Mouse (Mus musculus) hindbrain, embryonic 14.5 days (tissue): Measurements from ENCODE around the gene Lbx1. TPM values are rescaled to one million over a fixed set of nuclear protein-coding genes. Genes with fewer than 3 reads are reported as not detected.

Source experiments
- ATAC-seq: fragments of 200-750 bp; cut with Nextera tagmentation; 2 replicates; pipeline ENCODE4 v1.8.0; 2017; ENCODE audit warnings: moderate number of reproducible peaks, mild to moderate bottlenecking, moderate TSS enrichment, moderate library complexity; ENCODE audit not compliant: low FRiP score
- DNase-seq: peaks from one replicate; pipeline ENCODE4 v3.0.0-alpha.2; 2015; ENCODE audit warnings: low spot score
- H3K27ac ChIP-seq: fragments of 300-500 bp; sonication (generic); 2 replicates; pipeline ENCODE4 v1.5.1; 2014; ENCODE audit warnings: mild to moderate bottlenecking, moderate library complexity
- H3K27me3 ChIP-seq: fragments of 300-500 bp; sonication (generic); 2 replicates; pipeline ENCODE4 v1.6.1; 2014; ENCODE audit warnings: mild to moderate bottlenecking, low read length, mixed read lengths; ENCODE audit not compliant: control insufficient read depth, insufficient read depth
- H3K36me3 ChIP-seq: fragments of 300-500 bp; sonication (generic); replicated peaks from 2 replicates; pipeline ENCODE4 v1.6.1; 2014; ENCODE audit not compliant: control insufficient read depth, insufficient read depth
- H3K4me1 ChIP-seq: fragments of 300-500 bp; sonication (generic); replicated peaks from 2 replicates; pipeline ENCODE4 v1.6.1; 2014; ENCODE audit warnings: antibody characterized with exemption, low read length, mixed read lengths; ENCODE audit not compliant: control insufficient read depth, insufficient read depth
- H3K4me2 ChIP-seq: fragments of 300-500 bp; sonication (generic); replicated peaks from 2 replicates; pipeline ENCODE4 v1.6.1; 2014; ENCODE audit warnings: mild to moderate bottlenecking, moderate library complexity
- H3K4me3 ChIP-seq: fragments of 300-500 bp; sonication (generic); replicated peaks from 2 replicates; pipeline ENCODE4 v1.5.1; 2014; ENCODE audit warnings: mild to moderate bottlenecking, low read length
- H3K9ac ChIP-seq: fragments of 300-500 bp; sonication (generic); 2 replicates; pipeline ENCODE4 v1.6.1; 2014
- H3K9me3 ChIP-seq: fragments of 300-500 bp; sonication (generic); 2 replicates; pipeline ENCODE4 v1.6.1; 2016; ENCODE audit warnings: low read length; ENCODE audit not compliant: control insufficient read depth
- WGBS: fragments of 180-500 bp; shearing (Covaris S2); extraction: QIAGEN DNeasy Blood & Tissue Kit; methylation state at CpG from one replicate; pipeline ENCODE4 v1.1.7; 2014; 5-methylcytosine and 5-hydroxymethylcytosine counted together
- polyA plus RNA-seq: library from polyadenylated mRNA; unstranded; fragments of >200 nt; fragmentation: Nextera tagmentation; extraction: Ambion mirVana; gene quantifications from 2 replicates; pipeline ENCODE4 v1.2.1, GENCODE M21; 2014

The Lbx1 gene
- polyA plus RNA-seq, 1 experiment from 2014 or later = 20.4 TPM

DNA sequence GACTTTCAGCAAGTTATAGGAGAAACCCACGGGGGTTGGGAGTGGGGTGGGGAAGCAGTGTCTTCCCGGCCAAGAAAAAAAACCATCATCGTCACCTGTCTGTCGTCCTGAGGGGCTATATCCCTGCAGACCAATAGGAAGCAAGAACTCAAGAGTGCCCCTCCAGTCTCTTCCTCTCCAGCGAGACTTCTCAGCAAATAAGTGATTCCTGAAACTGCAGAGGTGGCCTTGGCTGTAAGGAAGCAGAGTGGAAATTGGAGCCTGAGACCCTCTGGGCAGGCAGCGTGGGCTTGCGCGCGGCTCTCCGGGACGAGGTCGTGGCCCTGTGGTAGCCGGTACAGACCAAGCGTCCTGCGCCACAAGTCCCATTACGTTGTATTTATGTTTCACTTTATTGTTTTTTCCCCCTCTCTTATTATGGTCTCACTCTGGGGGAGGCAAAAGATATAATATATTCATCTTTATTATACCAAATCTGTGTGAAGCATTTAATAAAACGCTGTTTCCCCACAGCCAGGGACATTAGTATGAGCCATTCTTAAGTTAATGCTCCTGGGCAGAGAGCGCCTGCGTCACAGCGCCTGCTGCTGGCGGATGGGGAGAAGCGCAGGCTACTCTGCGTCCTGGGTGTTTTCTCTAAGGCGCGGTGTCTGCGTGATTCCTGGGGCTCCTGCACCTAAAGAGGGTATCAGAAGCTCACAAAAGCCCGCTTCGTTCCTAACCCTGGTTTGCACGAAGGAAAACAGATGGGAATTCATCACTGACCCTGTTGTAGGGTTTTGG is 8.5 kb upstream of the Lbx1 start:
- DNase-seq (peak; percentile 67), ATAC-seq (no peak)
- no peak overlapping the region for H3K27ac ChIP-seq
- no peaks in the 10 kb centered on the region for H3K9me3 ChIP-seq
- WGBS = 3% methylated on average over 29 of the region's 29 CpGs
- no peaks in the 10 kb centered on the region for H3K36me3 ChIP-seq
- no peak overlapping the region for H3K4me3 ChIP-seq
- 0 out of 2 replicates have a peak overlapping the region, but pooled peaks have one; percentile 0 for H3K4me2 ChIP-seq
- H3K4me1 ChIP-seq = no peaks in the 10 kb centered on the region
- H3K27me3 ChIP-seq = peaks cover 66% of the 10 kb centered on the region
- no peak overlapping the region for H3K9ac ChIP-seq

DNA sequence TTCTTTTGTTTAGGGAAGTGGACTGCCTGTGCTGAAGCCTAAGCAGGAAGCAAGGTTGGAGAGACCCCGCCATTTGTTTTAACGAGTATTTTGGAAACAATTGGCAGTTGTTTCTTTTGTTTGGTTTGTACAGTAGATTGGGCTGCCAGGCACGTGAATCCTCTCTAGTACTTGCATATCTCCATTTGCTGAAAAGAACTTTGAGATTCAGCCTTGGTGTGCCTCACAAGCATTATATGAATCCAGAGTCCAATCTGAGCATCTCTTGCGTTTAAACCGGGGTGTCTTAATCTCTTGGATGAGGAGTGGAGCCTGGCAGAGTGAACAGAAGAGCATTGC is 7.6 kb upstream of the Lbx1 start:
- Histone ChIP-seq H3K27ac (no peak overlapping the region), H3K27me3 (peaks cover 75% of the 10 kb centered on the region), H3K9me3 (no peaks in the 10 kb centered on the region), H3K9ac (no peak overlapping the region), H3K36me3 (no peaks in the 10 kb centered on the region), H3K4me3 (no peak overlapping the region), H3K4me1 (0 out of 2 replicates have a peak, but pooled peaks cover 4% of the 10 kb centered on the region), H3K4me2 (peak overlapping the region; percentile 18)
- ATAC-seq (no peak), DNase-seq (no peak)
- WGBS = 3% methylated on average over 5 of the region's 5 CpGs

DNA sequence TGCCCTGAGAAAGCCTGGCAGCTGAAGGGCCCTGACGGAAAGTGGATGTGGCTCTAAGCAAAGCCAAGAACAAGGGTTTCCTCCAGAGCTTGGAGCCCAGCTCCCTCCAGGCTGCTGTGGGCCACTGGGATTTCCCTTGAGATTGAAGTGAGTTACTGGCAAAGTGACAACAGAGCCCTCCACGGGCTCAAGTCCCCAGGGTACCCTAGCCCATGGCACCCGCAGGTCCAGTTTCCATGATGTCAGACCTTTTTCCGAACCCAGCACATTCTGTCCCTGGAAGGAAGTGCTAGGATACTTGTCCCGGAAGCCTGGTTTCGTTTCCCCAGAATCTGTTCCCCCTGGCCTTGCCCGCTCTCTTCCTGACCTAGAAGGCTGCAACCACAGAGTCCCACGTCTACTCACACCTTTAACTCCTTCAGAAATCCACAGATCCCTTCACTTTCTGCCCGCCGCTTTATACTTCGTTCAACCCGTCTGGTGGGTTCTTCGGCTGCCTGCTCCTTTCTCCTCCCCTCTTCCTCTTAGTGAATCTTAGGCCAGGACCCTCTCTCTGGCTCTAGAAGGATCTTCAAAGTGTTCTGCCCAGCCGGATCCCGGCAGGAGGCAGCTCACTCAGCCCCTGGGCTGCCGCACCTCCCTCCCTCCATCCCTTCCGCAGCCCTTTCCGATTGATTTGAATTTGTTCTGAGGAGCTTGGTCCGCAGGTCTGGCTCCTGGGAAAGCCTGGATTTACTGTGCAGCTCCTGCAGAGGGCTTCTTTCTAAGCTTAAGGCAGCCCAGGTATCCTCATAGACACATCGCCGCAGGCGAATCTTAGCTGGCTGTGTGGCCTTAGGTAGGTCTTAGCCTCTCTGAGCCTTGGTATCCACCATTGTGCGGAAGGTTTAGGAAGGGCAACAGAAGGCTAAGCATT is 7.0 kb upstream of the Lbx1 start:
- Histone ChIP-seq H3K9me3 (no peaks in the 10 kb centered on the region), H3K9ac (0 out of 2 replicates have a peak overlapping the region, but pooled peaks have one; percentile 1), H3K36me3 (no peaks in the 10 kb centered on the region), H3K4me3 (no peak overlapping the region), H3K4me2 (peak overlapping the region; percentile 18), H3K4me1 (0 out of 2 replicates have a peak, but pooled peaks cover 6% of the 10 kb centered on the region), H3K27ac (no peak overlapping the region), H3K27me3 (peaks cover 81% of the 10 kb centered on the region)
- 3% methylated on average over 23 of the region's 23 CpGs for WGBS
- no peak for ATAC-seq
- DNase-seq = no peak

- DNase-seq = no peak
- H3K27ac ChIP-seq = no peak overlapping the region
- H3K9ac ChIP-seq = no peak overlapping the region
- no peaks in the 10 kb centered on the region for H3K36me3 ChIP-seq
- no peak overlapping the region for H3K4me3 ChIP-seq
- 13% methylated on average over 4 of the region's 4 CpGs for WGBS
- ATAC-seq = no peak
- H3K4me2 ChIP-seq = no peak overlapping the region
- H3K27me3 ChIP-seq = peaks cover 87% of the 10 kb centered on the region
- H3K9me3 ChIP-seq = no peaks in the 10 kb centered on the region
- H3K4me1 ChIP-seq = 0 out of 2 replicates have a peak, but pooled peaks cover 6% of the 10 kb centered on the region
Observed at GRCm38 (mm10) chr19:45242017-45242347, 6.4 kb upstream of the Lbx1 start.

DNA sequence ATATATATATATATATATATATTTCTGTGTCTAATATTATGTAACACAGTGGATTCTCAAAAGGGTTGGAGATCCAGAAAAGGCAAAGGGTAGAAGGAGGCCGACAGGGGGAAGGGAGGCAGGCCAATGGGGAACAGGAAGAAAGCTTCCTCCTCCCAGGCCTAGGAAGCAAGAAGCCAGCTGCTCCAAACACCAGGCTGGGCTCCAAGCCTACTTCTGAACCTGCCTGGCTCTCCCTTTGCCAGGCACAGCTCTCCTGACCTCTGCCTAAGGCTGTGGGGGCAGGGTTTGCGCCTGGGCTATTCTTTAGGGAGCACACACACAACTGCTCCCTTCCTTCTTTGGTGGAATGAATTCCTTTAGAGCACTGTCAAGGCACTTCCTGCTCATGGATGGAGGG is 4.4 kb upstream of the Lbx1 start:
- WGBS = 6% methylated on average over 2 of the region's 2 CpGs
- H3K27me3 ChIP-seq = peaks cover 92% of the 10 kb centered on the region
- no peak overlapping the region for H3K4me3 ChIP-seq
- H3K4me2 ChIP-seq = no peak overlapping the region
- no peaks in the 10 kb centered on the region for H3K36me3 ChIP-seq
- H3K9me3 ChIP-seq = no peaks in the 10 kb centered on the region
- ATAC-seq = no peak
- H3K27ac ChIP-seq = no peak overlapping the region
- DNase-seq = no peak
- H3K9ac ChIP-seq = no peak overlapping the region
- 0 out of 2 replicates have a peak, but pooled peaks cover 6% of the 10 kb centered on the region for H3K4me1 ChIP-seq

DNA sequence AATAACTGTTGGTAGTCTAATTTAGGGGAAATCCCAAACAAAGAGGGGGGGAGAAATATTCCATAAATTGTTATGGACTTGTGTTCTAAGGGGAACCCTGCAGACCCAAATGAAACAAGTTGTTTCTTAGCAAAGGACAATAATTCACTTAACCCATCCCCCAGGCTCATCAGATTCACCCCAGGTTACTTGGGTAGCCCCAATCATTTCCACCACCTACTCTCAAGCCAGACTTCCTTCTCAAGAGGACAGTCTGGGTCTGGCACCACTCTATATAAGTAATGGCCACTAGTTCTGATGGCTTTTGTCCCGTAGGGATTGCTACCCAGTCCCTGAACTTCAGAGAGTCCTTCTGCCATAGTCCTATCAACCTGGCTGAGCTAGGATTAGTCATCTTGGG is 3.6 kb upstream of the Lbx1 start:
- Histone ChIP-seq H3K36me3 (no peaks in the 10 kb centered on the region), H3K4me1 (0 out of 2 replicates have a peak, but pooled peaks cover 6% of the 10 kb centered on the region), H3K4me3 (no peak overlapping the region), H3K9ac (no peak overlapping the region), H3K27me3 (peaks cover 92% of the 10 kb centered on the region), H3K4me2 (peak overlapping the region; percentile 54; the same call in 1 of the 2 replicates), H3K27ac (no peak overlapping the region), H3K9me3 (no peaks in the 10 kb centered on the region)
- 13% methylated on average over 1 of the region's 1 CpGs for WGBS
- no peak for ATAC-seq
- no peak for DNase-seq

GRCm38 (mm10) chr19:45237665-45238209 is 2.1 kb upstream of the Lbx1 start:
- H3K4me3 ChIP-seq = peak overlapping the region; percentile 46
- H3K27ac ChIP-seq = peak overlapping the region; percentile 96
- ATAC-seq (no peak), DNase-seq (no peak)
- H3K27me3 ChIP-seq = peaks cover 88% of the 10 kb centered on the region
- peak overlapping the region; percentile 78 for H3K9ac ChIP-seq
- no peaks in the 10 kb centered on the region for H3K9me3 ChIP-seq
- 3% methylated on average over 3 of the region's 3 CpGs for WGBS
- H3K4me2 ChIP-seq = peak overlapping the region; percentile 54
- 0 out of 2 replicates have a peak, but pooled peaks cover 6% of the 10 kb centered on the region for H3K4me1 ChIP-seq
- no peaks in the 10 kb centered on the region for H3K36me3 ChIP-seq

DNA sequence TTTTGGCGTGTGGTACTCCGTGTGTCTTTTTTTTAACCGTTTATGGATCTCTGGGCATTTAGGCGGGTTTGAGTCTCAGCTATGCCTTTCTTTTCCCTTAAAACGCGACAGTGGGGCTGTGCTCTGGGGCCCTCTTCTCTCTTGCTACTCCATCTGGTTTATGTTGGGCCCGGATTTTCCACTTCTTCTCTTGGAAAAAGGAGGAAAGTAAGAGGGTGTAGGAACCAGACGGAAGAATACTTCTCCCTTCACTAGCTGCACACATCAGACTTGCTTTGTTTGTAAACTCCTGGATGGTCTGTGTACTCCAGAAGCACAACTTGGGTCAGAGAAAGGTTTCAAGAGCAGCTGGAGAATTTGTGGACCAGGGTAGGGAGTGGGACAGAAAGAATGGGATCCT is 1.5 kb upstream of the Lbx1 start:
- H3K4me2 ChIP-seq = peak overlapping the region; percentile 54
- WGBS = 2% methylated on average over 8 of the region's 8 CpGs
- H3K4me1 ChIP-seq = 0 out of 2 replicates have a peak, but pooled peaks cover 6% of the 10 kb centered on the region
- no peaks in the 10 kb centered on the region for H3K9me3 ChIP-seq
- no peak for DNase-seq
- ATAC-seq = no peak
- H3K36me3 ChIP-seq = no peaks in the 10 kb centered on the region
- H3K9ac ChIP-seq = peak overlapping the region; percentile 78
- peak overlapping the region; percentile 96 for H3K27ac ChIP-seq
- H3K4me3 ChIP-seq = peak overlapping the region; percentile 46
- peaks cover 85% of the 10 kb centered on the region for H3K27me3 ChIP-seq
